8 mouse cellular contexts compared by ENCODE assay signal in genomic region chr4:43492821-43493185, GRCm38 (mm10). TPM values are rescaled to one million over a fixed set of nuclear protein-coding genes. Genes with fewer than 3 reads are reported as not detected.
DNase-seq lines count a peak whose midpoint lies in the region; ATAC-seq lines count a peak whose summit lies in the region.

Ccdc107 (plus strand) TSS chr4:43492900.

- peak within 1 kb of the TSS; percentile 92 for H3K9ac ChIP-seq in heart, embryonic 14.5 days (ENCODE audit: low read length)
- H3K9ac ChIP-seq in liver, embryonic 13.5 days, result peak within 1 kb of the TSS; percentile 88
- peak within 1 kb of the TSS; percentile 77 for H3K9ac ChIP-seq in stomach, embryonic 16.5 days (ENCODE audit: low read length)

- WGBS in heart, embryonic 14.5 days, result under 1% methylated on average over 25 of the region's 25 CpGs
- WGBS in liver, embryonic 13.5 days (ENCODE audit: insufficient replicate concordance), result under 1% methylated on average over 25 of the region's 25 CpGs
- WGBS in stomach, embryonic 16.5 days, result under 1% methylated on average over 25 of the region's 25 CpGs

- peaks cover 25% of the 10 kb centered on the region for H3K36me3 ChIP-seq in heart, embryonic 14.5 days (ENCODE audit: control insufficient read depth, insufficient read depth, low read length)
- peaks cover 28% of the 10 kb centered on the region for H3K36me3 ChIP-seq in liver, embryonic 13.5 days
- 0 out of 2 replicates have a peak, but pooled peaks cover 4% of the 10 kb centered on the region for H3K36me3 ChIP-seq in stomach, embryonic 16.5 days (ENCODE audit: control insufficient read depth, insufficient read depth, low read length)

- H3K9me3 ChIP-seq in heart, embryonic 14.5 days (ENCODE audit: control insufficient read depth, low read length), result no peaks in the 10 kb centered on the region
- H3K9me3 ChIP-seq in liver, embryonic 13.5 days (replicated peaks), result no peaks in the 10 kb centered on the region
- H3K9me3 ChIP-seq in stomach, embryonic 16.5 days (replicated peaks; ENCODE audit: control insufficient read depth, low read length), result no peaks in the 10 kb centered on the region

- H3K27me3 ChIP-seq in heart, embryonic 14.5 days (ENCODE audit: control insufficient read depth, insufficient read depth, low read length), result no peaks in the 10 kb centered on the region
- H3K27me3 ChIP-seq in liver, embryonic 13.5 days, result no peaks in the 10 kb centered on the region
- H3K27me3 ChIP-seq in stomach, embryonic 16.5 days (ENCODE audit: control insufficient read depth, insufficient read depth, low read length), result no peaks in the 10 kb centered on the region

- peaks cover 13 to 32% of the 10 kb centered on the region in 2 experiments for H3K4me1 ChIP-seq in heart, embryonic 14.5 days (ENCODE audit: control insufficient read depth in 2 of 2, insufficient read depth in 2 of 2, low read length in 2 of 2)
- peaks cover 65% of the 10 kb centered on the region for H3K4me1 ChIP-seq in liver, embryonic 13.5 days (replicated peaks)
- H3K4me1 ChIP-seq in stomach, embryonic 16.5 days (ENCODE audit: control insufficient read depth, insufficient read depth, low read length), result peaks cover 9% of the 10 kb centered on the region

- H3K27ac ChIP-seq in heart, embryonic 14.5 days (replicated peaks in 1 of 2; ENCODE audit: control insufficient read depth in 1 of 2, insufficient read depth in 1 of 2, low read depth in 2 of 2, low read length in 2 of 2), result peak within 1 kb of the TSS; percentile 79 to 90
- peak within 1 kb of the TSS; percentile 82 for H3K27ac ChIP-seq in liver, embryonic 13.5 days
- peak within 1 kb of the TSS; percentile 89 for H3K27ac ChIP-seq in stomach, embryonic 16.5 days (ENCODE audit: low read length)

- H3K4me2 ChIP-seq in heart, embryonic 14.5 days (ENCODE audit: low read length), result peak within 1 kb of the TSS; percentile 85
- H3K4me2 ChIP-seq in liver, embryonic 13.5 days, result peak within 1 kb of the TSS; percentile 87
- H3K4me2 ChIP-seq in stomach, embryonic 16.5 days (ENCODE audit: low read depth, low read length), result peak within 1 kb of the TSS; percentile 64

- ATAC-seq in CD4-positive, CD25-positive, alpha-beta regulatory T cell, adult 4 months, result peak; percentile 94
- peak; percentile 94 for ATAC-seq in heart, embryonic 14.5 days (ENCODE audit: insufficient number of reproducible peaks, insufficient read depth, low FRiP score, low read depth)
- ATAC-seq in liver, embryonic 13.5 days (ENCODE audit: low read depth), result peak; percentile 97
- peak; percentile 97 for ATAC-seq in stomach, embryonic 16.5 days (ENCODE audit: insufficient read depth, low FRiP score)

- peak within 1 kb of the TSS; percentile 78 to 81 for H3K4me3 ChIP-seq in heart, embryonic 14.5 days (ENCODE audit: control insufficient read depth in 1 of 2, insufficient read depth in 1 of 2, low read depth in 1 of 2, low read length in 2 of 2)
- H3K4me3 ChIP-seq in liver, embryonic 13.5 days (replicated peaks), result peak within 1 kb of the TSS; percentile 81
- H3K4me3 ChIP-seq in stomach, embryonic 16.5 days (replicated peaks; ENCODE audit: low read length), result peak within 1 kb of the TSS; percentile 57

- DNase-seq in c-Kit-negative CD71-positive TER-119-positive erythroid progenitor cells, embryonic 14.5 days (ENCODE audit: low read depth, low spot score), result peak; percentile 84
- DNase-seq in fibroblast of lung, adult 2 months (ENCODE audit: low read depth), result peak; percentile 93
- peak; percentile 96 for DNase-seq in kidney, postnatal 14 days
- peak; percentile 92 for DNase-seq in liver, embryonic 13.5 days
- peak; percentile 86 for DNase-seq in neural tube, embryonic 10.5 days (ENCODE audit: extremely low spot score, low spot score)

RNA-seq across cellular contexts. Expression of gene Ccdc107, which starts in this region (rescaled TPM):
- 10 to 100 TPM; 64.0 to 76.0 TPM for polyA plus RNA-seq in CD4-positive, CD25-positive, alpha-beta regulatory T cell, adult 4 months (2017; shearing (Covaris generic))
- 76.5 and 85.8 TPM in 2 replicates for polyA plus RNA-seq in heart, embryonic 14.5 days (2014; fragmentation: Nextera tagmentation; extraction: Ambion mirVana)
- 34.2 and 34.3 TPM in 2 replicates for polyA plus RNA-seq in liver, embryonic 13.5 days (2015; fragmentation: Nextera tagmentation; extraction: Ambion mirVana)
- 106 and 113 TPM in 2 replicates for polyA plus RNA-seq in stomach, embryonic 16.5 days (2015; fragmentation: Nextera tagmentation; extraction: Ambion mirVana)

Comparison
In these comparisons a context has a peak if more than half of its experiments do, and no peak if none do; other contexts are left out.
1. Peak in every context shown above with its lines: DNase-seq, ATAC-seq, H3K4me3 ChIP-seq and H3K27ac ChIP-seq.